Mouse (Mus musculus): Measurements from ENCODE around the gene Clic6. TPM values are rescaled to one million over a fixed set of nuclear protein-coding genes. Genes with fewer than 3 reads are reported as not detected.

Clic6 gene
- polyA plus RNA-seq, 1 experiment from 2014 or later: 0.05 TPM

- in situ Hi-C loops (cut with MboI; ENCODE audit: low pct_unique_long_range_greater_than_20kb): loop anchor here (5.0 kb wide), 1 partner anchor 456 kb away; no protein-coding TSS in a partner anchor
- ATAC-seq: peak; percentile 61
- DNase-seq (ENCODE audit: low read depth, low spot score): peak; percentile 90
- H3K27me3 ChIP-seq: no peaks in the 10 kb centered on the region
- ChIA-PET CTCF (no interaction called here), POLR2A (interaction anchor here (0.7 kb wide), 1 partner anchor 11 kb away, joined by 3 read pairs; no protein-coding TSS in a partner anchor)
- no peak for TF ChIP-seq CTCF (IDR thresholded peaks at IDR 0.05)
These were observed 66.0 kb downstream of the Clic6 start for GRCm38 (mm10) chr16:92551266-92552105.

- POLR2A ChIA-PET: interaction anchor here (0.7 kb wide), 1 partner anchor 11 kb away, joined by 3 read pairs; no protein-coding TSS in a partner anchor
- in situ Hi-C loops (cut with MboI; ENCODE audit: low pct_unique_long_range_greater_than_20kb): loop anchor here (5.0 kb wide), 1 partner anchor 455 kb away; no protein-coding TSS in a partner anchor
- peak; percentile 88 for ATAC-seq
- DNase-seq (ENCODE audit: low read depth, low spot score): peak; percentile 98
- H3K27me3 ChIP-seq: no peaks in the 10 kb centered on the region
- CTCF ChIA-PET: no interaction called here
- TF ChIP-seq CTCF (IDR thresholded peaks at IDR 0.05): no peak
These were observed 66.5 kb downstream of the Clic6 start for GRCm38 (mm10) chr16:92552106-92552382.

DNA sequence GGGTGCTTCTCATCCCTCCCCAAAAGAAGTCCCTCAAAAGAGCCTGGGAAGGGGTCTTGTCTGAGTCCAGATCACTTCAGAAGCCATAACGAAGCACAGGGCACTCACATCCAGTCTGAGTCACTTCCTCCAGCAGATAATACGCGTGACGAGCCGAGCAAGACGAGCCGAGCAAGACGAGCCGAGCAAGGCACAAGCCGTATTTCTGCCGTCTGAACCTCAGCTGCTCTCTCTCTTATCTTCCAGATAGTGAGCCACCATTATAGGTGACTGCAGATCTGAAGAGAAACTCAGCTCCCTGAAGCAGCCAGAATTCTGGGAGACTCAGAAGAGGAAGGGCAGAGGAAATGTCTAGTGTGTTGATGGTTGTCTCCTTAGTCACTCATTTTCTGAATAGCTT is 67.3 kb downstream of the Clic6 start:
- DNase-seq (ENCODE audit: low read depth, low spot score) (no peak), ATAC-seq (no peak)
- H3K27me3 ChIP-seq: no peaks in the 10 kb centered on the region
- no peak for TF ChIP-seq CTCF (IDR thresholded peaks at IDR 0.05)
- in situ Hi-C loops (cut with MboI; ENCODE audit: low pct_unique_long_range_greater_than_20kb): loop anchor here (5.0 kb wide), 1 partner anchor 454 kb away; no protein-coding TSS in a partner anchor
- CTCF ChIA-PET: no interaction called here
- POLR2A ChIA-PET: interaction anchor here (0.6 to 1.3 kb wide), 2 partner anchors 96 to 144 kb away, joined by 3 to 5 read pairs; no protein-coding TSS in a partner anchor

DNA sequence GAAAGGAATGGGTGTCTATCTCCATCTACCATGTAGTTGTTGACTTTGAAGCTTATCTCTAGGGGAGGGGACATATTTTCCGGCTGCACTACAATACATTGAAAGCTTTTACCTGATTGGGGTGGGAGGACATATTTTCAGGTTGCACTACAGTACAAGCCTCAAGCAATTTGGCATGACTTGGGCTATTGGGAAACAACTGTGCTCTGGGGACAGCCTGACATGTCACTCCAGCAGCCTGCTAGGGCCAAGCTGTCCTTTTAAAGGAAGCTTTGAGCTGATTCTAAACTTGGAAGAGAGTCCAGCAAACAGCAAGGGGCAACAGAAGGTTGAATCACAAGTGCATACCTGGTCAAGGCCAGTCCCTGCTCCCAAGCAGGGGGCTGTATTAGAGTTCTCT is 69.5 kb downstream of the Clic6 start:
- in situ Hi-C loops (cut with MboI; ENCODE audit: low pct_unique_long_range_greater_than_20kb): no loop called here
- TF ChIP-seq CTCF (IDR thresholded peaks at IDR 0.05): no peak
- POLR2A ChIA-PET: no interaction called here
- no peaks in the 10 kb centered on the region for H3K27me3 ChIP-seq
- ATAC-seq: no peak
- CTCF ChIA-PET: interaction anchor here (0.8 to 1.2 kb wide), 2 partner anchors 9 to 11 kb away, joined by 3 read pairs; no protein-coding TSS in a partner anchor
- no peak for DNase-seq (ENCODE audit: low read depth, low spot score)

- no peaks in the 10 kb centered on the region for H3K27me3 ChIP-seq
- DNase-seq (ENCODE audit: low read depth, low spot score) (no peak), ATAC-seq (no peak)
- CTCF ChIA-PET: interaction anchor here (1.1 to 1.4 kb wide), 3 partner anchors 44 to 120 kb away, joined by 3 to 4 read pairs (median 3); no protein-coding TSS in a partner anchor
- TF ChIP-seq CTCF (IDR thresholded peaks at IDR 0.05): no peak
- POLR2A ChIA-PET: no interaction called here
- in situ Hi-C loops (cut with MboI; ENCODE audit: low pct_unique_long_range_greater_than_20kb): loop anchor here (5.0 kb wide), 1 partner anchor 132 kb away; no protein-coding TSS in a partner anchor
These were observed 79.8 kb downstream of the Clic6 start for GRCm38 (mm10) chr16:92565291-92565690.

- TF ChIP-seq CTCF (IDR thresholded peaks at IDR 0.05): peak; percentile 96
- in situ Hi-C loops (cut with MboI; ENCODE audit: low pct_unique_long_range_greater_than_20kb): loop anchor here (5.0 kb wide), 1 partner anchor 132 kb away; no protein-coding TSS in a partner anchor
- ChIA-PET POLR2A (interaction anchor here (0.6 kb wide), 1 partner anchor 130 kb away, joined by 3 read pairs; no protein-coding TSS in a partner anchor), CTCF (interaction anchor here (0.7 to 1.4 kb wide), 7 partner anchors 10 to 128 kb away, joined by 3 to 4 read pairs (median 3); no protein-coding TSS in a partner anchor)
- H3K27me3 ChIP-seq: no peaks in the 10 kb centered on the region
- peak; percentile 60 for DNase-seq (ENCODE audit: low read depth, low spot score)
- ATAC-seq: no peak
These were observed 80.2 kb downstream of the Clic6 start for GRCm38 (mm10) chr16:92565708-92566107.

DNA sequence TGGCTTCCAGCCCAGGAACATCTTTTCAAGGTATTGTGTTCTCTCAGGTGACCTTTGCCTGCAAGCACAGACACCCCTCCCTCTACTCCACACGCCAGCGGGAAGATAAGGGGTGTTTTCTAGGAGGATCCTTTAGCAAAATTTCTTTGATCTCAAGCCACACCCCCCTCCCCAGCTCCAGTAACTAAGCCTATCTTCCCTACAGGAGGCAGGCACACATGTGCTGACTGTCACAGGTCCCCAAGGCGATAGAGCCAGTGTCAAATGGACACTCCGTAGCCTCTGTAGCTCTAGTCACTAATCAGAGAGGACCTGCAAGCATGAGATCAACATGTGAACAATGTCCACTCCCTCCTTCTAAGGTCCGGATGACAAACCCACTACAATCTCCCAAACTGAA is 80.6 kb downstream of the Clic6 start:
- in situ Hi-C loops (cut with MboI; ENCODE audit: low pct_unique_long_range_greater_than_20kb): loop anchor here (5.0 kb wide), 1 partner anchor 131 kb away; no protein-coding TSS in a partner anchor
- ATAC-seq (no peak), DNase-seq (ENCODE audit: low read depth, low spot score) (no peak)
- no peaks in the 10 kb centered on the region for H3K27me3 ChIP-seq
- no peak for TF ChIP-seq CTCF (IDR thresholded peaks at IDR 0.05)
- POLR2A ChIA-PET: interaction anchor here (0.6 kb wide), 1 partner anchor 130 kb away, joined by 3 read pairs; no protein-coding TSS in a partner anchor
- CTCF ChIA-PET: interaction anchor here (0.7 to 1.4 kb wide), 7 partner anchors 11 to 128 kb away, joined by 3 to 4 read pairs (median 3); no protein-coding TSS in a partner anchor

DNA sequence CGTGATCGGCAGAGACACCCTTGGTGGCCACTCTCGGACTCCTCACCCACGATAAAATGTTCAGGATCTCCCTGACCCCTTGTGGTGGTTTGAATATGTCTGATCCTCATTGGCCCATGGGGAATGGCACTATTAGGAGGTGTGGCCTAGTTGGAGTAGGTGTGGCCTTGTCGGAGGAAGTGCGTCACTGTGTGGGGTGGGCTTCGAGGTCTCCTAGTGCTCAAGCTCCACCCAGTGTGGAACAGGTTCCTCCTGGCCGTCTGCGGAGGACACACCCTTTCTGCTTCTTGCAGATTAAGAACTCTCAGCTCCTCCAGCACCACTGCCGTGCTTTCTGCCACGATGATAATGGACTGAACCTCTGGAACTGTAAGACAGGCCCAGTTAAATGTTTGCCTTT is 85.7 kb downstream of the Clic6 start:
- ChIA-PET POLR2A (no interaction called here), CTCF (no interaction called here)
- no peak for ATAC-seq
- no peaks in the 10 kb centered on the region for H3K27me3 ChIP-seq
- DNase-seq (ENCODE audit: low read depth, low spot score): no peak
- no peak for TF ChIP-seq CTCF (IDR thresholded peaks at IDR 0.05)
- in situ Hi-C loops (cut with MboI; ENCODE audit: low pct_unique_long_range_greater_than_20kb): no loop called here

GRCm38 (mm10) chr16:92573193-92573592 is 87.7 kb downstream of the Clic6 start:
- no peak for TF ChIP-seq CTCF (IDR thresholded peaks at IDR 0.05)
- ChIA-PET CTCF (no interaction called here), POLR2A (interaction anchor here (1.0 to 1.3 kb wide), 2 partner anchors 9 to 37 kb away, joined by 3 read pairs; no protein-coding TSS in a partner anchor)
- no peaks in the 10 kb centered on the region for H3K27me3 ChIP-seq
- ATAC-seq (no peak), DNase-seq (ENCODE audit: low read depth, low spot score) (no peak)
- in situ Hi-C loops (cut with MboI; ENCODE audit: low pct_unique_long_range_greater_than_20kb): no loop called here

- H3K27me3 ChIP-seq: no peaks in the 10 kb centered on the region
- in situ Hi-C loops (cut with MboI; ENCODE audit: low pct_unique_long_range_greater_than_20kb): no loop called here
- ATAC-seq (no peak), DNase-seq (ENCODE audit: low read depth, low spot score) (no peak)
- POLR2A ChIA-PET: no interaction called here
- CTCF ChIA-PET: interaction anchor here (1.7 kb wide), 1 partner anchor 10 kb away, joined by 4 read pairs; no protein-coding TSS in a partner anchor
- TF ChIP-seq CTCF (IDR thresholded peaks at IDR 0.05): no peak
These were observed 90.3 kb downstream of the Clic6 start for GRCm38 (mm10) chr16:92575792-92576191.

GRCm38 (mm10) chr16:92577381-92577780 is 91.8 kb downstream of the Clic6 start:
- in situ Hi-C loops (cut with MboI; ENCODE audit: low pct_unique_long_range_greater_than_20kb): no loop called here
- DNase-seq (ENCODE audit: low read depth, low spot score): no peak
- no peak for ATAC-seq
- no peaks in the 10 kb centered on the region for H3K27me3 ChIP-seq
- TF ChIP-seq CTCF (IDR thresholded peaks at IDR 0.05): no peak
- POLR2A ChIA-PET: no interaction called here
- CTCF ChIA-PET: interaction anchor here (1.7 kb wide), 1 partner anchor 9 kb away, joined by 4 read pairs; no protein-coding TSS in a partner anchor

All from Patski (cell line).